Mouse (Mus musculus): ENCODE data around the gene Il6ra. TPM values are rescaled to one million over a fixed set of nuclear protein-coding genes. Genes with fewer than 3 reads are reported as not detected.

Gene Il6ra
- polyA plus RNA-seq, 1 experiment = 0.97 TPM

- Histone ChIP-seq H3K27ac (ENCODE audit: insufficient read depth, low read length) (no peak overlapping the region), H3K36me3 (ENCODE audit: control insufficient read depth, insufficient read depth, low read length, poor library complexity, severe bottlenecking) (no peaks in the 10 kb centered on the region), H3K9me3 (replicated peaks; ENCODE audit: control insufficient read depth, insufficient read depth, low read length, poor library complexity, severe bottlenecking) (no peaks in the 10 kb centered on the region), H3K27me3 (ENCODE audit: control insufficient read depth, insufficient read depth, low read length, poor library complexity, severe bottlenecking) (no peaks in the 10 kb centered on the region), H3K4me1 (ENCODE audit: control insufficient read depth, insufficient read depth, low read length) (peaks cover 2% of the 10 kb centered on the region), H3K9ac (ENCODE audit: low read depth, poor library complexity, severe bottlenecking) (no peak overlapping the region), H3K4me3 (ENCODE audit: low read depth, low read length) (no peak overlapping the region)
- TF ChIP-seq CTCF (IDR thresholded peaks at IDR 0.05; ENCODE audit: low read depth, low read length) = no peak
- no peak for TF ChIP-seq POLR2A (IDR thresholded peaks at IDR 0.05; ENCODE audit: insufficient read depth, low read length)
- TF ChIP-seq EP300 (IDR thresholded peaks at IDR 0.05; ENCODE audit: insufficient read depth, low read depth, low read length) = no peak
Observed at GRCm38 (mm10) chr3:89848083-89848482, 64.9 kb downstream of the Il6ra start.

- no peaks in the 10 kb centered on the region for H3K36me3 ChIP-seq (ENCODE audit: control insufficient read depth, insufficient read depth, low read length, poor library complexity, severe bottlenecking)
- H3K4me3 ChIP-seq (ENCODE audit: low read depth, low read length) = no peak overlapping the region
- TF ChIP-seq CTCF (IDR thresholded peaks at IDR 0.05; ENCODE audit: low read depth, low read length) (no peak), EP300 (IDR thresholded peaks at IDR 0.05; ENCODE audit: insufficient read depth, low read depth, low read length) (no peak), POLR2A (IDR thresholded peaks at IDR 0.05; ENCODE audit: insufficient read depth, low read length) (no peak)
- H3K27ac ChIP-seq (ENCODE audit: insufficient read depth, low read length) = no peak overlapping the region
- no peaks in the 10 kb centered on the region for H3K9me3 ChIP-seq (replicated peaks; ENCODE audit: control insufficient read depth, insufficient read depth, low read length, poor library complexity, severe bottlenecking)
- H3K27me3 ChIP-seq (ENCODE audit: control insufficient read depth, insufficient read depth, low read length, poor library complexity, severe bottlenecking) = no peaks in the 10 kb centered on the region
- H3K9ac ChIP-seq (ENCODE audit: low read depth, poor library complexity, severe bottlenecking) = no peak overlapping the region
- H3K4me1 ChIP-seq (ENCODE audit: control insufficient read depth, insufficient read depth, low read length) = peaks cover 2% of the 10 kb centered on the region
Observed at GRCm38 (mm10) chr3:89847596-89847995, 65.4 kb downstream of the Il6ra start.

GRCm38 (mm10) chr3:89847126-89847525, 65.9 kb downstream of the Il6ra start:
- H3K4me1 ChIP-seq (ENCODE audit: control insufficient read depth, insufficient read depth, low read length) = no peaks in the 10 kb centered on the region
- H3K36me3 ChIP-seq (ENCODE audit: control insufficient read depth, insufficient read depth, low read length, poor library complexity, severe bottlenecking) = no peaks in the 10 kb centered on the region
- no peak overlapping the region for H3K27ac ChIP-seq (ENCODE audit: insufficient read depth, low read length)
- no peaks in the 10 kb centered on the region for H3K27me3 ChIP-seq (ENCODE audit: control insufficient read depth, insufficient read depth, low read length, poor library complexity, severe bottlenecking)
- no peaks in the 10 kb centered on the region for H3K9me3 ChIP-seq (replicated peaks; ENCODE audit: control insufficient read depth, insufficient read depth, low read length, poor library complexity, severe bottlenecking)
- H3K9ac ChIP-seq (ENCODE audit: low read depth, poor library complexity, severe bottlenecking) = no peak overlapping the region
- TF ChIP-seq CTCF (IDR thresholded peaks at IDR 0.05; ENCODE audit: low read depth, low read length) (no peak), EP300 (IDR thresholded peaks at IDR 0.05; ENCODE audit: insufficient read depth, low read depth, low read length) (no peak), POLR2A (IDR thresholded peaks at IDR 0.05; ENCODE audit: insufficient read depth, low read length) (no peak)
- H3K4me3 ChIP-seq (ENCODE audit: low read depth, low read length) = no peak overlapping the region

GRCm38 (mm10) chr3:89845814-89846213, 67.2 kb downstream of the Il6ra start:
- H3K27me3 ChIP-seq (ENCODE audit: control insufficient read depth, insufficient read depth, low read length, poor library complexity, severe bottlenecking) = no peaks in the 10 kb centered on the region
- no peak overlapping the region for H3K9ac ChIP-seq (ENCODE audit: low read depth, poor library complexity, severe bottlenecking)
- H3K4me1 ChIP-seq (ENCODE audit: control insufficient read depth, insufficient read depth, low read length) = no peaks in the 10 kb centered on the region
- no peaks in the 10 kb centered on the region for H3K9me3 ChIP-seq (replicated peaks; ENCODE audit: control insufficient read depth, insufficient read depth, low read length, poor library complexity, severe bottlenecking)
- no peak overlapping the region for H3K4me3 ChIP-seq (ENCODE audit: low read depth, low read length)
- H3K27ac ChIP-seq (ENCODE audit: insufficient read depth, low read length) = no peak overlapping the region
- TF ChIP-seq EP300 (IDR thresholded peaks at IDR 0.05; ENCODE audit: insufficient read depth, low read depth, low read length) (no peak), POLR2A (IDR thresholded peaks at IDR 0.05; ENCODE audit: insufficient read depth, low read length) (no peak), CTCF (IDR thresholded peaks at IDR 0.05; ENCODE audit: low read depth, low read length) (no peak)
- no peaks in the 10 kb centered on the region for H3K36me3 ChIP-seq (ENCODE audit: control insufficient read depth, insufficient read depth, low read length, poor library complexity, severe bottlenecking)

DNA sequence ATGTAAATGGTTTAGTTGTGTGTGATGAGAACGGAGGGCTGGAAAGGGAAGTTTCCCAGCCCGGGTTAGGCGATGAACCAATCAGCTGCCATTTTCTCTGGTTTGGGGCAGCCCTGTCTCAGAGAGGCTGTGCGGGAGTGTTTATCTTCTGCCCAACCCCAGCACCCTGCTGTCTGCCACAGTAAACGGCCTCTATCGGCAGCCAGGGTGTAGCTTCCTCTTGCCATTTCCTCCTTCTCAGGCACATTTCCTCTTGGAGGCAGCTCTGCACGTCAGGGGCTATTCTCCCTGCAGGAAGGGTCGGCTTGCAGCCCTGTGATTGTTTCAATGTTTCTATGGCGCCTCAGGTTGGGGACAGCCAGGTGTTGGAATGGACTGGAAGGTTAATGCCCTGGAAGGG, 69.8 kb downstream of the Il6ra start:
- peak overlapping the region; percentile 36 for H3K27ac ChIP-seq (ENCODE audit: insufficient read depth, low read length)
- no peaks in the 10 kb centered on the region for H3K36me3 ChIP-seq (ENCODE audit: control insufficient read depth, insufficient read depth, low read length, poor library complexity, severe bottlenecking)
- no peak overlapping the region for H3K4me3 ChIP-seq (ENCODE audit: low read depth, low read length)
- TF ChIP-seq EP300 (IDR thresholded peaks at IDR 0.05; ENCODE audit: insufficient read depth, low read depth, low read length) (no peak), POLR2A (IDR thresholded peaks at IDR 0.05; ENCODE audit: insufficient read depth, low read length) (no peak), CTCF (IDR thresholded peaks at IDR 0.05; ENCODE audit: low read depth, low read length) (no peak)
- no peaks in the 10 kb centered on the region for H3K9me3 ChIP-seq (replicated peaks; ENCODE audit: control insufficient read depth, insufficient read depth, low read length, poor library complexity, severe bottlenecking)
- no peaks in the 10 kb centered on the region for H3K4me1 ChIP-seq (ENCODE audit: control insufficient read depth, insufficient read depth, low read length)
- no peaks in the 10 kb centered on the region for H3K27me3 ChIP-seq (ENCODE audit: control insufficient read depth, insufficient read depth, low read length, poor library complexity, severe bottlenecking)
- no peak overlapping the region for H3K9ac ChIP-seq (ENCODE audit: low read depth, poor library complexity, severe bottlenecking)

- Histone ChIP-seq H3K9me3 (replicated peaks; ENCODE audit: control insufficient read depth, insufficient read depth, low read length, poor library complexity, severe bottlenecking) (no peaks in the 10 kb centered on the region), H3K9ac (ENCODE audit: low read depth, poor library complexity, severe bottlenecking) (no peak overlapping the region), H3K4me1 (ENCODE audit: control insufficient read depth, insufficient read depth, low read length) (no peaks in the 10 kb centered on the region), H3K27ac (ENCODE audit: insufficient read depth, low read length) (no peak overlapping the region), H3K36me3 (ENCODE audit: control insufficient read depth, insufficient read depth, low read length, poor library complexity, severe bottlenecking) (no peaks in the 10 kb centered on the region), H3K4me3 (ENCODE audit: low read depth, low read length) (no peak overlapping the region), H3K27me3 (ENCODE audit: control insufficient read depth, insufficient read depth, low read length, poor library complexity, severe bottlenecking) (no peaks in the 10 kb centered on the region)
- peak; percentile 83 for TF ChIP-seq CTCF (IDR thresholded peaks at IDR 0.05; ENCODE audit: low read depth, low read length)
- 0 out of 2 replicates have a peak, but pooled peaks have one; percentile 48 for TF ChIP-seq EP300 (IDR thresholded peaks at IDR 0.05; ENCODE audit: insufficient read depth, low read depth, low read length)
- no peak for TF ChIP-seq POLR2A (IDR thresholded peaks at IDR 0.05; ENCODE audit: insufficient read depth, low read length)
Observed at GRCm38 (mm10) chr3:89842258-89842657, 70.7 kb downstream of the Il6ra start.
